Mouse (Mus musculus): ENCODE data around the gene Rnf225.

DNA sequence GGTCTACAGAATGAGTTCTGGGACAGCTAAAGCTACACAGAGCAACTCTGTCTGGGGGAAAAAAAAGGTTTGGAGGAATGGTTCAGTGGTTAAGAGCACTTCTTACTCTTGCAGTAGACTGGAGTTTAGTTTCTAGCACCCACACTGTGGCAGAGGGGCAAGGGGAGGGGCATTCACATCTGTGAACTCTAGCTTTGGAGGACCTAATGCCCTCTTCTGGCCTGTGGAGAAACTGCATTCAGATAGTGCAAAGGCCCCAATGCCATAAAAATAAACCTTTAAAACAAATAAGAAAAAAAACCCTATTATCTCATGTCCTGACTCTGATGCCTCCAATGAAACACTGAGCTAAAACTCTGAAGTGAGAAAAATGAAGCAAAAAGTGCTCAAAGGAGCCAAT is 16.3 kb downstream of the Rnf225 start:
- no peak for TF ChIP-seq CTCF (IDR thresholded peaks at IDR 0.05; ENCODE audit: borderline replicate concordance, control insufficient read depth, extremely low read depth, insufficient read depth, low read length, poor library complexity)
- no peak for TF ChIP-seq POLR2A (IDR thresholded peaks at IDR 0.05; ENCODE audit: control insufficient read depth, extremely low read depth, insufficient read depth, low read length, poor library complexity)

Measured in thymus, adult 2 months (tissue).